Mouse (Mus musculus) liver, embryonic 14.5 days (tissue): Measurements from ENCODE around the gene Acot6. TPM values are rescaled to one million over a fixed set of nuclear protein-coding genes. Genes with fewer than 3 reads are reported as not detected.

Experiments used
- ATAC-seq: fragments of 200-750 bp; cut with Nextera tagmentation; 2 replicates; pipeline ENCODE4 v1.8.0; 2017; ENCODE audit warnings: moderate number of reproducible peaks, mild to moderate bottlenecking, moderate library complexity; ENCODE audit not compliant: insufficient read depth
- DNase-seq, 3 experiments: peaks; one replicate each; pipeline ENCODE4 v3.0.0-alpha.2; 2012 to 2013; ENCODE audit warnings: low read depth in 3 of 3, low spot score in 3 of 3
- H3K27ac ChIP-seq: fragments of 300-500 bp; sonication (generic); 2 replicates; pipeline ENCODE4 v1.5.1; 2014; ENCODE audit warnings: moderate library complexity, mild to moderate bottlenecking, control low read depth, inconsistent platforms
- H3K27me3 ChIP-seq: fragments of 300-500 bp; sonication (generic); 2 replicates; pipeline ENCODE4 v1.6.1; 2014; ENCODE audit warnings: mild to moderate bottlenecking, low read length, moderate library complexity; ENCODE audit not compliant: control insufficient read depth, insufficient read depth
- H3K36me3 ChIP-seq: fragments of 300-500 bp; sonication (generic); replicated peaks from 2 replicates; pipeline ENCODE4 v1.6.1; 2014; ENCODE audit warnings: low read depth; ENCODE audit not compliant: control insufficient read depth, insufficient read depth
- H3K4me1 ChIP-seq, 2 experiments: fragments of 200-500 bp in 1 of 2; fragments of 300-500 bp in 1 of 2; sonication (generic) in 1 of 2; replicated peaks; 2 replicates each; pipeline ENCODE4 v1.6.1; 2012 to 2014; ENCODE audit warnings: antibody characterized with exemption in 1 of 2, inconsistent platforms in 1 of 2, low read length in 1 of 2; ENCODE audit not compliant: control insufficient read depth in 2 of 2, insufficient read depth in 2 of 2
- H3K4me2 ChIP-seq: fragments of 300-500 bp; sonication (generic); 2 replicates; pipeline ENCODE4 v1.6.1; 2014; ENCODE audit warnings: low read depth, mild to moderate bottlenecking, control low read depth, moderate library complexity
- H3K4me3 ChIP-seq, 2 experiments: fragments of 200-500 bp in 1 of 2; fragments of 300-500 bp in 1 of 2; sonication (generic) in 1 of 2; 2 replicates each; pipeline ENCODE4 v1.5.1; 2012 to 2014; ENCODE audit warnings: low read depth in 2 of 2, low read length in 2 of 2, mild to moderate bottlenecking in 2 of 2, control low read depth in 1 of 2, inconsistent platforms in 1 of 2, moderate library complexity in 1 of 2; ENCODE audit not compliant: insufficient read depth in 1 of 2
- H3K9ac ChIP-seq: fragments of 300-500 bp; sonication (generic); replicated peaks from 2 replicates; pipeline ENCODE4 v1.6.1; 2014; ENCODE audit warnings: mild to moderate bottlenecking, control low read depth, moderate library complexity
- H3K9me3 ChIP-seq: fragments of 300-500 bp; sonication (generic); 2 replicates; pipeline ENCODE4 v1.6.1; 2016; ENCODE audit warnings: low read length, mixed read lengths; ENCODE audit not compliant: control insufficient read depth
- CTCF ChIP-seq: IDR thresholded peaks from 2 replicates; pipeline ENCODE4 v1.5.1; 2016; ENCODE audit warnings: antibody characterized with exemption, low read depth, control low read depth
- EP300 ChIP-seq: IDR thresholded peaks from 2 replicates; pipeline ENCODE4 v1.6.1; 2016; ENCODE audit warnings: antibody characterized with exemption, low read depth
- WGBS: fragments of 180-500 bp; shearing (Covaris S2); extraction: QIAGEN DNeasy Blood & Tissue Kit; methylation state at CpG from one replicate; pipeline ENCODE4 v1.1.7; 2014; ENCODE audit not compliant: insufficient replicate concordance; 5-methylcytosine and 5-hydroxymethylcytosine counted together
- polyA plus RNA-seq, 2 experiments: library from polyadenylated mRNA; depleted of rRNA in 1 of 2; stranded (reverse) in 1 of 2; unstranded in 1 of 2; fragments of >200 nt; fragmentation: Nextera tagmentation in 1 of 2; extraction: Ambion mirVana in 1 of 2; gene quantifications; 2 replicates each; pipeline versions ENCODE4 v1.2.1 to v1.2.3; 2012 to 2014

The Acot6 gene
- polyA plus RNA-seq, 2 experiments: 0.48 to 1.0 TPM

- ATAC-seq: no peak
- Histone ChIP-seq H3K4me3 (no peak overlapping the region), H3K27me3 (no peaks in the 10 kb centered on the region), H3K9me3 (no peaks in the 10 kb centered on the region), H3K9ac (no peak overlapping the region), H3K4me1 (no peaks in the 10 kb centered on the region; a peak in 1 of 4 replicates), H3K27ac (no peak overlapping the region), H3K4me2 (no peak overlapping the region), H3K36me3 (no peaks in the 10 kb centered on the region)
- 69% methylated on average over 4 of the region's 4 CpGs for WGBS
- DNase-seq: no peak
- TF ChIP-seq CTCF (no peak), EP300 (no peak)
These were observed 10.4 kb downstream of the Acot6 start for GRCm38 (mm10) chr12:84110814-84111213.

- peak overlapping the region; percentile 57 for H3K4me2 ChIP-seq
- H3K4me3 ChIP-seq: peak overlapping the region; percentile 30 to 50; a peak in 3 of 4 replicates
- ATAC-seq: no peak
- no peak for DNase-seq
- H3K4me1 ChIP-seq: no peaks in the 10 kb centered on the region; a peak in 1 of 4 replicates
- no peaks in the 10 kb centered on the region for H3K9me3 ChIP-seq
- H3K27me3 ChIP-seq: no peaks in the 10 kb centered on the region
- 41% methylated on average over 6 of the region's 6 CpGs for WGBS
- TF ChIP-seq EP300: no peak
- TF ChIP-seq CTCF: no peak
- no peak overlapping the region for H3K9ac ChIP-seq
- H3K36me3 ChIP-seq: no peaks in the 10 kb centered on the region
- no peak overlapping the region for H3K27ac ChIP-seq
These were observed 13.2 kb downstream of the Acot6 start for GRCm38 (mm10) chr12:84113676-84114075.

GRCm38 (mm10) chr12:84114153-84114994 is 13.9 kb downstream of the Acot6 start, which contains the start of gene Dnal1:
Gene Dnal1, plus strand, starts transcription at chr12:84114366.
- TF ChIP-seq EP300: no peak
- no peak for TF ChIP-seq CTCF
- WGBS: 2% methylated on average over 31 of the region's 35 CpGs
- ATAC-seq (peak; percentile 69), DNase-seq (peak; percentile 59 to 67 (median 60))
- no peaks in the 10 kb centered on the region; a peak in 1 of 4 replicates for H3K4me1 ChIP-seq
- H3K9ac ChIP-seq: no peak within 1 kb of the TSS
- peak within 1 kb of the TSS; percentile 57 for H3K4me2 ChIP-seq
- no peaks in the 10 kb centered on the region for H3K36me3 ChIP-seq
- H3K4me3 ChIP-seq: peak within 1 kb of the TSS; percentile 50 to 78
- H3K9me3 ChIP-seq: no peaks in the 10 kb centered on the region
- H3K27me3 ChIP-seq: no peaks in the 10 kb centered on the region
- no peak within 1 kb of the TSS for H3K27ac ChIP-seq

DNA sequence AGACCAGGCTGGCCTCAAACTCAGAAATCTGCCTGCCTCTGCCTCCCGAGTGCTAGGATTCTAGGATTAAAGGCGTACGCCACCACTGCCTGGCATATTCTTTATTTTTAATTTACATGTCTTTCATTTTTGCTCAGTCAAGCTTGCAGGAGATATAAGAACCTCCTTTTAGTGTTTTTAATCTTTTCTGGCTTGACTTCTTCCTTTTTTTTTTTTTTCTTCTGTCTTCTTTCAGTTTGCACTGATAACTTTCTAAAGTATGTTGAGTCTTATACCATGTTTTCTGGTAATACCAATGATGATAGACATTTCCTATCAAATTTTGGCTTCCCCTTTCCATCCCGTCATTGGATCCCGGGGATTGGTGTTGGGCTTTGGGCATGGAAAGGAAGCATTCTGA is 19.1 kb downstream of the Acot6 start:
- 75% methylated on average over 5 of the region's 5 CpGs for WGBS
- no peak for TF ChIP-seq EP300
- no peak for TF ChIP-seq CTCF
- Histone ChIP-seq H3K27ac (no peak overlapping the region), H3K4me2 (no peak overlapping the region), H3K36me3 (no peaks in the 10 kb centered on the region), H3K9ac (no peak overlapping the region), H3K4me1 (no peaks in the 10 kb centered on the region; a peak in 1 of 4 replicates), H3K27me3 (no peaks in the 10 kb centered on the region), H3K9me3 (no peaks in the 10 kb centered on the region), H3K4me3 (no peak overlapping the region)
- ATAC-seq (no peak), DNase-seq (no peak)

- H3K4me2 ChIP-seq: no peak overlapping the region
- no peaks in the 10 kb centered on the region for H3K36me3 ChIP-seq
- 76% methylated on average over 12 of the region's 12 CpGs for WGBS
- no peaks in the 10 kb centered on the region for H3K9me3 ChIP-seq
- H3K4me3 ChIP-seq: no peak overlapping the region
- TF ChIP-seq EP300 (no peak), CTCF (no peak)
- no peaks in the 10 kb centered on the region for H3K4me1 ChIP-seq
- no peaks in the 10 kb centered on the region for H3K27me3 ChIP-seq
- no peak for DNase-seq
- H3K9ac ChIP-seq: no peak overlapping the region
- H3K27ac ChIP-seq: no peak overlapping the region
- no peak for ATAC-seq
These were observed 25.4 kb downstream of the Acot6 start for GRCm38 (mm10) chr12:84125892-84126291.
